Mouse (Mus musculus) olfactory bulb, adult 2 months (tissue): ENCODE measurements around the gene Gm21985. TPM values are rescaled to one million over a fixed set of nuclear protein-coding genes. Genes with fewer than 3 reads are reported as not detected.
"Not testable (repeated sequence)": the region's sequence is repeated elsewhere in the genome, so short reads cannot be mapped to it uniquely, and the experiment has no call there.

Experiments
- H3K27ac ChIP-seq: fragments of 200-500 bp; 2 replicates; pipeline ENCODE4 v1.5.1; 2012; ENCODE audit warnings: low read depth, low read length; ENCODE audit not compliant: insufficient read depth
- H3K4me1 ChIP-seq: fragments of 200-500 bp; 2 replicates; pipeline ENCODE4 v1.6.1; 2012; ENCODE audit warnings: low read length; ENCODE audit not compliant: control insufficient read depth, insufficient read depth
- H3K4me3 ChIP-seq: fragments of 200-500 bp; 2 replicates; pipeline ENCODE4 v1.5.1; 2012; ENCODE audit warnings: mild to moderate bottlenecking, low read depth, low read length, moderate library complexity; ENCODE audit not compliant: insufficient read depth
- CTCF ChIP-seq: fragments of 200-500 bp; IDR thresholded peaks from 2 replicates; pipeline ENCODE4 v1.5.1; 2012; ENCODE audit warnings: low read depth, mild to moderate bottlenecking, low read length, moderate library complexity; ENCODE audit not compliant: insufficient read depth
- POLR2A ChIP-seq: fragments of 200-500 bp; IDR thresholded peaks from 2 replicates; pipeline ENCODE4 v1.6.1; 2012; ENCODE audit warnings: mild to moderate bottlenecking, low read depth, low read length, moderate library complexity; ENCODE audit not compliant: insufficient read depth
- WGBS: fragments of 180-500 bp; shearing (Covaris S2); methylation state at CpG from one replicate; pipeline ENCODE4 v1.1.7; 2018; 5-methylcytosine and 5-hydroxymethylcytosine counted together
- polyA plus RNA-seq: library from polyadenylated mRNA; stranded (reverse); fragments of >200 nt; gene quantifications from 2 replicates; pipeline ENCODE4 v1.2.4, GENCODE M21; 2012; ENCODE audit warnings: low replicate concordance; ENCODE audit not compliant: missing spikeins, insufficient read depth, insufficient read length

Gm21985 gene
- polyA plus RNA-seq, 1 experiment: not detected

- H3K4me3 ChIP-seq: no peak overlapping the region
- TF ChIP-seq CTCF (no peak), POLR2A (no peak)
- no peaks in the 10 kb centered on the region for H3K4me1 ChIP-seq
- no peak overlapping the region for H3K27ac ChIP-seq
Measured at GRCm38 (mm10) chr2:112393958-112394357, 127.8 kb downstream of the Gm21985 start.

DNA sequence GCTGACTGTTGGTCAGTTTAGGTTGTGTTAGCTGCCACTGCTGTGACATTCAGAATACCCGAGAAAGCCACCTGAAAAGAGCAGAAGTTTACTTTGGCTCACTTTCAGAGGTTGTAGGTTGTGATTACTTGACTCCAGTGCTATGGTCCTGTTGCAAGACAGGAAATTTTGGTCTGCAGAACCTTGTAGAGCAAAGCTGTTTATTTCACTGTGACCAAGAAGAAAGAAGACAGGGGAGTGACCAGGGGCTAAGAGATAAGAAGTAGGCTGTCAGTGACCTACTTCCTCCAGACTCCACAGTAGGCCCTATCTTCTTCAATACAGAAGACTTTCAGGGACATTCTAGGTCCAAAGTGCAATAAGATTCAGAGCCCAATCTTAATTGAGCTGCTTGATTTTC is 130.5 kb downstream of the Gm21985 start:
- WGBS: 62% methylated on average over 1 of the region's 1 CpGs
- no peak overlapping the region for H3K4me3 ChIP-seq
- no peak overlapping the region for H3K27ac ChIP-seq
- no peaks in the 10 kb centered on the region for H3K4me1 ChIP-seq
- TF ChIP-seq POLR2A (no peak), CTCF (no peak)

- H3K27ac ChIP-seq: no peak overlapping the region
- no peak for TF ChIP-seq POLR2A
- TF ChIP-seq CTCF: no peak
- H3K4me1 ChIP-seq: no peaks in the 10 kb centered on the region
- 87% methylated on average over 3 of the region's 3 CpGs for WGBS
- H3K4me3 ChIP-seq: no peak overlapping the region
Measured at GRCm38 (mm10) chr2:112407030-112407429, 140.9 kb downstream of the Gm21985 start.

- Histone ChIP-seq H3K4me3 (no peak overlapping the region), H3K4me1 (no peaks in the 10 kb centered on the region), H3K27ac (no peak overlapping the region)
- WGBS: 78% methylated on average over 3 of the region's 3 CpGs
- TF ChIP-seq CTCF (no peak), POLR2A (no peak)
Measured at GRCm38 (mm10) chr2:112425308-112425707, 159.2 kb downstream of the Gm21985 start.

- not testable (repeated sequence) for H3K27ac ChIP-seq, H3K4me3 ChIP-seq, H3K4me1 ChIP-seq
- 93% methylated on average over 3 of the region's 3 CpGs for WGBS
Measured at GRCm38 (mm10) chr2:112428534-112428933, 162.4 kb downstream of the Gm21985 start.

GRCm38 (mm10) chr2:112429665-112430064 is 163.6 kb downstream of the Gm21985 start:
- 91% methylated on average over 4 of the region's 4 CpGs for WGBS
- Histone ChIP-seq H3K4me1 (no peaks in the 10 kb centered on the region), H3K27ac (no peak overlapping the region), H3K4me3 (no peak overlapping the region)
- TF ChIP-seq POLR2A (no peak), CTCF (no peak)

- no peak for TF ChIP-seq POLR2A
- TF ChIP-seq CTCF: no peak
- H3K4me1 ChIP-seq: no peaks in the 10 kb centered on the region
- WGBS: 76% methylated on average over 5 of the region's 5 CpGs
- no peak overlapping the region for H3K4me3 ChIP-seq
- H3K27ac ChIP-seq: no peak overlapping the region
Measured at GRCm38 (mm10) chr2:112430403-112430802, 164.3 kb downstream of the Gm21985 start.

- WGBS: 86% methylated on average over 2 of the region's 2 CpGs
- no peak for TF ChIP-seq CTCF
- no peak for TF ChIP-seq POLR2A
- Histone ChIP-seq H3K4me3 (no peak overlapping the region), H3K4me1 (no peaks in the 10 kb centered on the region), H3K27ac (no peak overlapping the region)
Measured at GRCm38 (mm10) chr2:112432523-112432922, 166.4 kb downstream of the Gm21985 start.

DNA sequence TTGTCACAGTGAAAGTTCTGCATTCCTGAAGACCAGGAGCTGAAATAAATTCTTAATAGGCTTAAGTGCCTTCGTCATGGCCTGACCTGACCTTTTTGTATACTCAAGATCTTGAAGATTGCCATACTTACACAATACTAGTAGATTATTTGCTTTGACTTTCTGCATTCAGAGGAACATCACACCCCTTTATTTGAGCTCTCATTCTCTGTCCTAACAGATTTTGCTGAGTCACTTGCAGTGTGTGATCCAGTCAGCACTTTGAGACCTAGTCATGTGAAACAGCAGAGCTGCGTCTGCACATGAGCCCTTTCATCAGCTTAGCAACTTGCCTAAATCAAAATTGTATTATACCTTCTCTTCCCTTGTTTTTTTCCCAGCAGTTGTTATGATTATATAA is 167.2 kb downstream of the Gm21985 start:
- TF ChIP-seq CTCF (no peak), POLR2A (no peak)
- Histone ChIP-seq H3K27ac (no peak overlapping the region), H3K4me3 (no peak overlapping the region), H3K4me1 (no peaks in the 10 kb centered on the region)
- WGBS: 75% methylated on average over 2 of the region's 2 CpGs

GRCm38 (mm10) chr2:112436292-112436691 is 170.2 kb downstream of the Gm21985 start:
- H3K27ac ChIP-seq: no peak overlapping the region
- WGBS: 76% methylated on average over 4 of the region's 4 CpGs

More at GRCm38 (mm10) chr2:112436292-112436691, 170.2 kb downstream of the Gm21985 start:
- TF ChIP-seq CTCF (no peak), POLR2A (no peak)
- Histone ChIP-seq H3K4me1 (no peaks in the 10 kb centered on the region), H3K4me3 (no peak overlapping the region)
